Mouse (Mus musculus) thymus, postnatal 0 days (tissue): ENCODE data around the gene Lad1. TPM values are rescaled to one million over a fixed set of nuclear protein-coding genes. Genes with fewer than 3 reads are reported as not detected.
A peak's percentile ranks its signal among the peaks of the same experiment; 100 is the strongest.

Experiments
- DNase-seq: peaks from one replicate; pipeline ENCODE4 v3.0.0-alpha.2; 2015; ENCODE audit warnings: low spot score
- polyA plus RNA-seq: library from polyadenylated mRNA; unstranded; fragments of >200 nt; fragmentation: Nextera tagmentation; extraction: Ambion mirVana; gene quantifications from 2 replicates; pipeline ENCODE4 v1.2.1, GENCODE M21; 2015

Lad1 gene
- polyA plus RNA-seq, 1 experiment from 2014 or later = 12.1 TPM

- peak; percentile 76 for DNase-seq
Measured at GRCm38 (mm10) chr1:135807546-135807945, 10.9 kb upstream of the Lad1 start.

- DNase-seq = no peak
Measured at GRCm38 (mm10) chr1:135810180-135810579, 8.2 kb upstream of the Lad1 start.

- DNase-seq = peak; percentile 85
Measured at GRCm38 (mm10) chr1:135811016-135811646, 7.3 kb upstream of the Lad1 start.

GRCm38 (mm10) chr1:135812205-135812604 lies 6.2 kb upstream of the Lad1 start:
- DNase-seq = no peak

- no peak for DNase-seq
Measured at GRCm38 (mm10) chr1:135812618-135813017, 5.8 kb upstream of the Lad1 start.

GRCm38 (mm10) chr1:135813071-135813470 lies 5.3 kb upstream of the Lad1 start:
- no peak for DNase-seq

GRCm38 (mm10) chr1:135813687-135814395 lies 4.6 kb upstream of the Lad1 start:
- DNase-seq = peak; percentile 83

- DNase-seq = peak; percentile 39
Measured at GRCm38 (mm10) chr1:135814531-135814930, 3.9 kb upstream of the Lad1 start.

GRCm38 (mm10) chr1:135817595-135817994 lies 803 bp upstream of the Lad1 start:
- DNase-seq = peak; percentile 50

GRCm38 (mm10) chr1:135820071-135820470 lies 1.7 kb downstream of the Lad1 start:
- DNase-seq = no peak

GRCm38 (mm10) chr1:135820736-135821364 lies 2.5 kb downstream of the Lad1 start:
- no peak for DNase-seq

- DNase-seq = no peak
Measured at GRCm38 (mm10) chr1:135821780-135822179, 3.4 kb downstream of the Lad1 start.

- peak; percentile 74 for DNase-seq
Measured at GRCm38 (mm10) chr1:135828918-135829317, 10.5 kb downstream of the Lad1 start.

GRCm38 (mm10) chr1:135834206-135834859 lies 15.9 kb downstream of the Lad1 start:
- DNase-seq = peak; percentile 72

GRCm38 (mm10) chr1:135834983-135835382 lies 16.6 kb downstream of the Lad1 start:
- no peak for DNase-seq

- DNase-seq = no peak
Measured at GRCm38 (mm10) chr1:135835716-135836483, 17.5 kb downstream of the Lad1 start, which contains the start of gene Tnnt2. Gene Tnnt2, plus strand, starts transcription at chr1:135836354.

GRCm38 (mm10) chr1:135838626-135839025 lies 20.2 kb downstream of the Lad1 start:
- no peak for DNase-seq

- DNase-seq = no peak
Measured at GRCm38 (mm10) chr1:135839065-135839464, 20.7 kb downstream of the Lad1 start.

GRCm38 (mm10) chr1:135840675-135841395 lies 22.4 kb downstream of the Lad1 start:
- no peak for DNase-seq

- DNase-seq = no peak
Measured at GRCm38 (mm10) chr1:135843519-135844262, 25.3 kb downstream of the Lad1 start.
